Mouse (Mus musculus): Measurements from ENCODE around the gene Grap. TPM values are rescaled to one million over a fixed set of nuclear protein-coding genes. Genes with fewer than 3 reads are reported as not detected.

The Grap gene
- 0.10 and 1.2 TPM in 2 replicates for total RNA-seq (2017)

GRCm38 (mm10) chr11:61652686-61653447 is at the start of gene Grap:
Gene Grap (plus strand): TSS chr11:61653265.
- ATAC-seq (replicated peaks in 1 of 2; ENCODE audit: insufficient read depth in 1 of 2, low FRiP score in 2 of 2, low TSS enrichment in 1 of 2, low read depth in 1 of 2, poor library complexity in 2 of 2, severe bottlenecking in 2 of 2), result peak; percentile 45 to 67

- ATAC-seq (replicated peaks in 1 of 2; ENCODE audit: insufficient read depth in 1 of 2, low FRiP score in 2 of 2, low TSS enrichment in 1 of 2, low read depth in 1 of 2, poor library complexity in 2 of 2, severe bottlenecking in 2 of 2), result no peak
Measured at GRCm38 (mm10) chr11:61608072-61608471, 45.0 kb upstream of the Grap start.

GRCm38 (mm10) chr11:61611197-61611596 is 41.9 kb upstream of the Grap start:
- no peak for ATAC-seq (replicated peaks in 1 of 2; ENCODE audit: insufficient read depth in 1 of 2, low FRiP score in 2 of 2, low TSS enrichment in 1 of 2, low read depth in 1 of 2, poor library complexity in 2 of 2, severe bottlenecking in 2 of 2)

- no peak for ATAC-seq (replicated peaks in 1 of 2; ENCODE audit: insufficient read depth in 1 of 2, low FRiP score in 2 of 2, low TSS enrichment in 1 of 2, low read depth in 1 of 2, poor library complexity in 2 of 2, severe bottlenecking in 2 of 2)
Measured at GRCm38 (mm10) chr11:61612116-61612635, 40.9 kb upstream of the Grap start.

GRCm38 (mm10) chr11:61614401-61614800 is 38.7 kb upstream of the Grap start:
- ATAC-seq (replicated peaks in 1 of 2; ENCODE audit: insufficient read depth in 1 of 2, low FRiP score in 2 of 2, low TSS enrichment in 1 of 2, low read depth in 1 of 2, poor library complexity in 2 of 2, severe bottlenecking in 2 of 2), result no peak

GRCm38 (mm10) chr11:61615686-61616522 is 37.2 kb upstream of the Grap start:
- ATAC-seq (replicated peaks in 1 of 2; ENCODE audit: insufficient read depth in 1 of 2, low FRiP score in 2 of 2, low TSS enrichment in 1 of 2, low read depth in 1 of 2, poor library complexity in 2 of 2, severe bottlenecking in 2 of 2), result no peak

- ATAC-seq (replicated peaks in 1 of 2; ENCODE audit: insufficient read depth in 1 of 2, low FRiP score in 2 of 2, low TSS enrichment in 1 of 2, low read depth in 1 of 2, poor library complexity in 2 of 2, severe bottlenecking in 2 of 2), result no peak
Measured at GRCm38 (mm10) chr11:61616523-61617292, 36.4 kb upstream of the Grap start.

- no peak for ATAC-seq (replicated peaks in 1 of 2; ENCODE audit: insufficient read depth in 1 of 2, low FRiP score in 2 of 2, low TSS enrichment in 1 of 2, low read depth in 1 of 2, poor library complexity in 2 of 2, severe bottlenecking in 2 of 2)
Measured at GRCm38 (mm10) chr11:61617293-61617975, 35.6 kb upstream of the Grap start.

- no peak for ATAC-seq (replicated peaks in 1 of 2; ENCODE audit: insufficient read depth in 1 of 2, low FRiP score in 2 of 2, low TSS enrichment in 1 of 2, low read depth in 1 of 2, poor library complexity in 2 of 2, severe bottlenecking in 2 of 2)
Measured at GRCm38 (mm10) chr11:61618131-61618530, 34.9 kb upstream of the Grap start.

GRCm38 (mm10) chr11:61618571-61618970 is 34.5 kb upstream of the Grap start:
- no peak for ATAC-seq (replicated peaks in 1 of 2; ENCODE audit: insufficient read depth in 1 of 2, low FRiP score in 2 of 2, low TSS enrichment in 1 of 2, low read depth in 1 of 2, poor library complexity in 2 of 2, severe bottlenecking in 2 of 2)

- no peak for ATAC-seq (replicated peaks in 1 of 2; ENCODE audit: insufficient read depth in 1 of 2, low FRiP score in 2 of 2, low TSS enrichment in 1 of 2, low read depth in 1 of 2, poor library complexity in 2 of 2, severe bottlenecking in 2 of 2)
Measured at GRCm38 (mm10) chr11:61619356-61619755, 33.7 kb upstream of the Grap start.

GRCm38 (mm10) chr11:61619791-61620241 is 33.2 kb upstream of the Grap start:
- ATAC-seq (replicated peaks in 1 of 2; ENCODE audit: insufficient read depth in 1 of 2, low FRiP score in 2 of 2, low TSS enrichment in 1 of 2, low read depth in 1 of 2, poor library complexity in 2 of 2, severe bottlenecking in 2 of 2), result no peak

GRCm38 (mm10) chr11:61620254-61620670 is 32.8 kb upstream of the Grap start:
- no peak for ATAC-seq (replicated peaks in 1 of 2; ENCODE audit: insufficient read depth in 1 of 2, low FRiP score in 2 of 2, low TSS enrichment in 1 of 2, low read depth in 1 of 2, poor library complexity in 2 of 2, severe bottlenecking in 2 of 2)

GRCm38 (mm10) chr11:61620762-61621161 is 32.3 kb upstream of the Grap start:
- ATAC-seq (replicated peaks in 1 of 2; ENCODE audit: insufficient read depth in 1 of 2, low FRiP score in 2 of 2, low TSS enrichment in 1 of 2, low read depth in 1 of 2, poor library complexity in 2 of 2, severe bottlenecking in 2 of 2), result no peak

- ATAC-seq (replicated peaks in 1 of 2; ENCODE audit: insufficient read depth in 1 of 2, low FRiP score in 2 of 2, low TSS enrichment in 1 of 2, low read depth in 1 of 2, poor library complexity in 2 of 2, severe bottlenecking in 2 of 2), result no peak
Measured at GRCm38 (mm10) chr11:61625136-61625535, 27.9 kb upstream of the Grap start.

GRCm38 (mm10) chr11:61626509-61626908 is 26.6 kb upstream of the Grap start:
- ATAC-seq (replicated peaks in 1 of 2; ENCODE audit: insufficient read depth in 1 of 2, low FRiP score in 2 of 2, low TSS enrichment in 1 of 2, low read depth in 1 of 2, poor library complexity in 2 of 2, severe bottlenecking in 2 of 2), result no peak

- ATAC-seq (replicated peaks in 1 of 2; ENCODE audit: insufficient read depth in 1 of 2, low FRiP score in 2 of 2, low TSS enrichment in 1 of 2, low read depth in 1 of 2, poor library complexity in 2 of 2, severe bottlenecking in 2 of 2), result no peak
Measured at GRCm38 (mm10) chr11:61629621-61630020, 23.4 kb upstream of the Grap start.

Data from hematopoietic stem cell, adult 5-6 weeks (primary cell).